Mouse (Mus musculus) liver, embryonic 12.5 days (tissue): Measurements from ENCODE around the gene Gtf2a2. TPM values are rescaled to one million over a fixed set of nuclear protein-coding genes. Genes with fewer than 3 reads are reported as not detected.
A peak's percentile ranks its signal among the peaks of the same experiment; 100 is the strongest.

Experiments used
- ATAC-seq: fragments of 200-750 bp; cut with Nextera tagmentation; 2 replicates; pipeline ENCODE4 v1.8.0; 2017; ENCODE audit warnings: moderate number of reproducible peaks, mild to moderate bottlenecking, moderate library complexity
- H3K27ac ChIP-seq: fragments of 300-500 bp; sonication (generic); 2 replicates; pipeline ENCODE4 v1.5.1; 2016; ENCODE audit warnings: mild to moderate bottlenecking
- H3K27me3 ChIP-seq: fragments of 300-500 bp; sonication (generic); replicated peaks from 2 replicates; pipeline ENCODE4 v1.6.1; 2016; ENCODE audit warnings: mild to moderate bottlenecking, moderate library complexity
- H3K36me3 ChIP-seq: fragments of 300-500 bp; sonication (generic); 2 replicates; pipeline ENCODE4 v1.6.1; 2016; ENCODE audit warnings: mild to moderate bottlenecking, moderate library complexity
- H3K4me1 ChIP-seq: fragments of 300-500 bp; sonication (generic); 2 replicates; pipeline ENCODE4 v1.6.1; 2016
- H3K4me2 ChIP-seq: fragments of 300-500 bp; sonication (generic); 2 replicates; pipeline ENCODE4 v1.6.1; 2016; ENCODE audit warnings: mild to moderate bottlenecking, moderate library complexity
- H3K4me3 ChIP-seq: fragments of 300-500 bp; sonication (generic); 2 replicates; pipeline ENCODE4 v1.5.1; 2016; ENCODE audit warnings: mild to moderate bottlenecking, moderate library complexity
- H3K9ac ChIP-seq: fragments of 300-500 bp; sonication (generic); 2 replicates; pipeline ENCODE4 v1.6.1; 2016; ENCODE audit warnings: mild to moderate bottlenecking, moderate library complexity
- H3K9me3 ChIP-seq: fragments of 300-500 bp; sonication (generic); replicated peaks from 2 replicates; pipeline ENCODE4 v1.6.1; 2016; ENCODE audit warnings: mild to moderate bottlenecking, moderate library complexity
- WGBS: fragments of 180-500 bp; shearing (Covaris S2); methylation state at CpG from one replicate; pipeline ENCODE4 v1.1.7; 2016; ENCODE audit not compliant: insufficient replicate concordance; 5-methylcytosine and 5-hydroxymethylcytosine counted together
- polyA plus RNA-seq: library from polyadenylated mRNA; unstranded; fragments of >200 nt; fragmentation: Nextera tagmentation; extraction: Ambion mirVana; gene quantifications from 2 replicates; pipeline ENCODE4 v1.2.1, GENCODE M21; 2016

The Gtf2a2 gene
- polyA plus RNA-seq, 1 experiment from 2014 or later = 170 TPM

- ATAC-seq = peak; percentile 78
- WGBS = 25% methylated on average over 2 of the region's 2 CpGs
- H3K9me3 ChIP-seq = no peaks in the 10 kb centered on the region
- H3K4me3 ChIP-seq = no peak overlapping the region
- H3K4me1 ChIP-seq = peaks cover 55% of the 10 kb centered on the region
- peak overlapping the region; percentile 76 for H3K27ac ChIP-seq
- no peak overlapping the region for H3K4me2 ChIP-seq
- no peaks in the 10 kb centered on the region for H3K27me3 ChIP-seq
- no peaks in the 10 kb centered on the region for H3K36me3 ChIP-seq
- H3K9ac ChIP-seq = no peak overlapping the region
Measured at GRCm38 (mm10) chr9:70044865-70045264, 32.5 kb downstream of the Gtf2a2 start.

DNA sequence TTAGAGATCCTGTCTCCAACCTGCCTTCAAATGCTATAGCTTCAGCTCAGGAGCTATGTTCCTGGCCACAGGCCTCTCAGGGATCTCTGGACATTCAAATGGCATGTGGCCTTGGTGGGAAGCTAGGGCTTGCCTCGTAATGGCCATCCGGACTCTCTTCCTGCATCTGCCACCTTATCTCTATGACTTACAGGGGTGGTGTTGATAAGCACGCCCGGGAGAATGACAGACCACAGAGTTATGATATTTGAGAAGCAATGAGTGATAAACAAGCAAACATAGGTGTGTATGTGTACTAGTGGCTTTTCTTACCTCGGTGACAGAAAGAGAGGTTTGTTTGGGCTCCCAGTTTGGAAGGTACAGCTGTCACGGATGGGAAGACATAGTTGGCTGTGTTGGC lies 33.9 kb downstream of the Gtf2a2 start:
- Histone ChIP-seq H3K9ac (no peak overlapping the region), H3K9me3 (no peaks in the 10 kb centered on the region), H3K4me2 (peak overlapping the region; percentile 31), H3K27me3 (no peaks in the 10 kb centered on the region), H3K36me3 (no peaks in the 10 kb centered on the region), H3K4me3 (no peak overlapping the region), H3K27ac (peak overlapping the region; percentile 3; the same call in 1 of the 2 replicates), H3K4me1 (peaks cover 56% of the 10 kb centered on the region)
- peak; percentile 75 for ATAC-seq
- WGBS = 24% methylated on average over 6 of the region's 6 CpGs

DNA sequence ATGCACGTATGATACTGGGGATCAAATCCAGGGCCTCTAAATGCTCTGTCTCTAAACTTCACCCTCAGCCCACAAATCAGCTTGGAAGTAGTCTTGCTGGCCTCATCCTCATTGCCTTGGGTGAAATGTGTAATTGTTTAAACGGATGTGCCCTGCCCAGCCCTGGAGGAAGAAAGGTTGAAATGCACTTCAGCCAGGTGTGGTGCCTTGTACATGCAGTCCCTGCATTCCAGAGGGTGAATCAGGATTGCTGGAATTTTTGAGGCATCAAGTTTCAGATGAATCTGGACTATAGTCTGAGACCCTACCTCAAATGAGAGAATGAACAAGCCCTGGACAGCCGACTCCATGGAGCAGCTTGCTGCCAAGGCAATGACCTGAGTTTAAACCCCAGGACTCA lies 35.5 kb downstream of the Gtf2a2 start:
- H3K9ac ChIP-seq = no peak overlapping the region
- peaks cover 49% of the 10 kb centered on the region for H3K4me1 ChIP-seq
- 74% methylated on average over 3 of the region's 3 CpGs for WGBS
- peaks cover 4% of the 10 kb centered on the region; the same call in 1 of the 2 replicates for H3K27me3 ChIP-seq
- no peak overlapping the region for H3K4me3 ChIP-seq
- H3K9me3 ChIP-seq = no peaks in the 10 kb centered on the region
- H3K4me2 ChIP-seq = no peak overlapping the region
- H3K27ac ChIP-seq = no peak overlapping the region
- no peak for ATAC-seq
- H3K36me3 ChIP-seq = no peaks in the 10 kb centered on the region

DNA sequence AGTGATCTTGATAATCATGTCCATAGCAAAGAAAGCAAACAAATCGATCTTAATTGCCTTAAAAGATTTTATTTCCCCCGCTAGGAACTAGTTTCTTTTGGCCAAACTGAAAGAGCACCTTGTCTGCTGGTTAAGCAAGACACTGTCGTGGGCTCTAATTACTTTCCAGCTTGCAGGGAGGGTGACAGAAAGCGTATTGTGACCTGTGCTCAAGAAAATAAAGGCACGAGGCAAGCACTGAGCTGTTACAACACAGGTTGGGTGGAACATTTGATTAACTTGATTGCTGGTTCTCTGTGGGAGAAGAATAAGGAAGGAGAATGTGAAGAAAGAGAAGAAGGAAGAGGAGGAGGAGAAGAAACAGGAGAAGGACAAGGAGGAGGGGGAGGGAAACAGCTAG lies 35.9 kb downstream of the Gtf2a2 start:
- Histone ChIP-seq H3K27ac (no peak overlapping the region), H3K27me3 (peaks cover 8% of the 10 kb centered on the region; the same call in 1 of the 2 replicates), H3K4me1 (peaks cover 45% of the 10 kb centered on the region), H3K9me3 (no peaks in the 10 kb centered on the region), H3K9ac (no peak overlapping the region), H3K4me2 (no peak overlapping the region), H3K4me3 (no peak overlapping the region), H3K36me3 (no peaks in the 10 kb centered on the region)
- WGBS = 50% methylated on average over 5 of the region's 5 CpGs
- ATAC-seq = no peak

- no peak overlapping the region for H3K4me2 ChIP-seq
- H3K9me3 ChIP-seq = no peaks in the 10 kb centered on the region
- 52% methylated on average over 6 of the region's 6 CpGs for WGBS
- H3K4me3 ChIP-seq = no peak overlapping the region
- H3K36me3 ChIP-seq = no peaks in the 10 kb centered on the region
- ATAC-seq = no peak
- no peak overlapping the region for H3K9ac ChIP-seq
- H3K27ac ChIP-seq = no peak overlapping the region
- H3K27me3 ChIP-seq = peaks cover 14% of the 10 kb centered on the region; the same call in 1 of the 2 replicates
- H3K4me1 ChIP-seq = peaks cover 39% of the 10 kb centered on the region
Measured at GRCm38 (mm10) chr9:70048751-70049415, 36.5 kb downstream of the Gtf2a2 start.

DNA sequence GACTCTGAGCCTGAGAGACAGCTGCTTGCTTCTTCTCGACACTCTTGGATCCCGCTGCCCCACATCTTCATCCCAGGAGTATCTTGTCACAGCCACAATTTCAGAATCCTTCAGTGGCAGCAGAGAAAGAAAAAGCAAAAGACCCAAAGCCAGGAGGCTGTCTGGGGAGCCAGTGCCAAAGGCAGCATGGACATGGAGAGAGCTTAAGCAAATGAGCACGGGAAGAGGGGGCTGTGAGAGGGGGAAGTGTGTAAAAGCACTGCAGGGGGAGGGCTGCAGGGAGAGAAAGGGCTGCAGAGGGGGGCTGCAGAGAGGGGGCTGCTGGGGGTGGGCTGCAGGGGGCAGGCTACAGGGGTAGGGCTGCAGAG lies 37.0 kb downstream of the Gtf2a2 start:
- H3K4me1 ChIP-seq = peaks cover 33% of the 10 kb centered on the region
- no peak overlapping the region for H3K4me3 ChIP-seq
- no peak for ATAC-seq
- H3K27me3 ChIP-seq = peaks cover 17% of the 10 kb centered on the region; the same call in 1 of the 2 replicates
- H3K4me2 ChIP-seq = no peak overlapping the region
- no peak overlapping the region for H3K27ac ChIP-seq
- H3K9me3 ChIP-seq = no peaks in the 10 kb centered on the region
- no peaks in the 10 kb centered on the region for H3K36me3 ChIP-seq
- H3K9ac ChIP-seq = no peak overlapping the region
- WGBS = 33% methylated on average over 3 of the region's 3 CpGs

DNA sequence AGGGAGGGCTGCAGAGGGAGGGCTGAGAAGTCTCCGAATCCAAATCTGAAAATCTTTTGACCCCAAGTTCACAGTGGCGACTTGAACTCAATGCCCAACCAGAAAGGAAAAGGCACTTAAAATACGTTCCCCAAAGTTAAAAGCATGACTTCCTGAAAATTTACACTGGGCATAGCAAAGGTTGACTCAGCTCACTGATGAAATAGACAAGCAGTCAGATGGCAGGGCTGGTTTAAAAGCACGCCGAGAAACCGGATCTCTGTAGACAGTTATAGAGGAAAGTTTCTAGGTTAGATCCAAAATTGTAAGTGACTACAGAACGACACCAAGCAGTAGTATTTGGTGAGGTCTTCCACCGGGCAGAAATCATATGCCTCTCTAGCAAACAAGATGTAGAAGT lies 37.5 kb downstream of the Gtf2a2 start:
- ATAC-seq = no peak
- Histone ChIP-seq H3K4me3 (no peak overlapping the region), H3K9ac (no peak overlapping the region), H3K36me3 (no peaks in the 10 kb centered on the region), H3K27ac (no peak overlapping the region), H3K4me2 (no peak overlapping the region), H3K27me3 (peaks cover 20% of the 10 kb centered on the region; the same call in 1 of the 2 replicates), H3K4me1 (peaks cover 29% of the 10 kb centered on the region), H3K9me3 (no peaks in the 10 kb centered on the region)
- 34% methylated on average over 8 of the region's 8 CpGs for WGBS

- no peaks in the 10 kb centered on the region for H3K9me3 ChIP-seq
- H3K27me3 ChIP-seq = peaks cover 20% of the 10 kb centered on the region; the same call in 1 of the 2 replicates
- no peaks in the 10 kb centered on the region for H3K36me3 ChIP-seq
- 61% methylated on average over 3 of the region's 3 CpGs for WGBS
- H3K4me2 ChIP-seq = no peak overlapping the region
- peaks cover 6% of the 10 kb centered on the region for H3K4me1 ChIP-seq
- no peak overlapping the region for H3K27ac ChIP-seq
- ATAC-seq = no peak
- no peak overlapping the region for H3K9ac ChIP-seq
- H3K4me3 ChIP-seq = no peak overlapping the region
Measured at GRCm38 (mm10) chr9:70052730-70053129, 40.4 kb downstream of the Gtf2a2 start.

DNA sequence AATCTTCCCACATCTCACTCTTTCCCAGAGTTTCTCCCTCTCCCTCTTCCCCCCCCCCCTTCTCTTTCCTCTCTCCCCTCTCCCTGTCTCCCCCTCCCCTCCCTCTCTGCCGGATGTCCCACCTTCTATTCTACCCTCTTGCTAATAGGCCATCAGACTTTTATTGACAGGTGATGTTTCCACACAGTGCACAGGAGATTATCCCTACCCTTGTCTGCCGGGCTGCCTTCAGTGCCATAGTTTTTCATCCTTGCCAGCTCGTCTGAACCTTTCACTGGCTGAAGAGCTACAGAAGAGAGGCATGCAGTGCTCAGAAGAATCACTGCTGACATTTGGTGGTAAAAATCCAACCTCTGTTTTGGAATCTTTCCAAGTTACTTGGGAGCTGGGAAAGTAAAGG lies 41.1 kb downstream of the Gtf2a2 start:
- Histone ChIP-seq H3K9ac (no peak overlapping the region), H3K36me3 (no peaks in the 10 kb centered on the region), H3K4me2 (no peak overlapping the region), H3K4me3 (no peak overlapping the region), H3K9me3 (no peaks in the 10 kb centered on the region), H3K27me3 (peaks cover 20% of the 10 kb centered on the region; the same call in 1 of the 2 replicates), H3K4me1 (peaks cover 5% of the 10 kb centered on the region), H3K27ac (no peak overlapping the region)
- WGBS = 43% methylated on average over 3 of the region's 3 CpGs
- ATAC-seq = no peak

GRCm38 (mm10) chr9:70062012-70062411 lies 49.7 kb downstream of the Gtf2a2 start:
- H3K27me3 ChIP-seq = peaks cover 4% of the 10 kb centered on the region; the same call in 1 of the 2 replicates
- ATAC-seq = no peak
- WGBS = 70% methylated on average over 3 of the region's 3 CpGs

DNA sequence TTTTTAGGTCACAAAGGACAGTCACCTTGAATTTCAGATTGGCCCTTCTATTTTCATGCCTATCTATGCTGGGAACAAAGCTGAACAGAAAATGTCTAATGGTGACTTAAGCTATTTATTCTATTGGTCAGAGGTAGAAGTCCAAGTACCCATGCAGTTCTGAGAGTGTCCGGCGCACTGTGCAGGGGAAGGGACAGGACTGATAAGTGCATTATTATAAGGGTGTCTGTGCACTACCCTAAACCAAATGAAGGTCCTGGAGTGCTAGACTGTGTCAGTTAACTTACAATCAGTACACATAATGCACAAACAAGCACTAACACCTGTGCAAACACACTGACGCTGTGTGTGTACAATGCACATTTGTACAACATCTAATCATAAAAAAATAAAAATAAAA lies 55.1 kb downstream of the Gtf2a2 start:
- WGBS = 70% methylated on average over 3 of the region's 3 CpGs
- Histone ChIP-seq H3K4me1 (0 out of 2 replicates have a peak, but pooled peaks cover 3% of the 10 kb centered on the region), H3K4me2 (no peak overlapping the region), H3K27me3 (peaks cover 12% of the 10 kb centered on the region; the same call in 1 of the 2 replicates), H3K9ac (no peak overlapping the region), H3K36me3 (no peaks in the 10 kb centered on the region), H3K27ac (no peak overlapping the region), H3K4me3 (no peak overlapping the region), H3K9me3 (no peaks in the 10 kb centered on the region)
- no peak for ATAC-seq

More at GRCm38 (mm10) chr9:70062012-70062411, 49.7 kb downstream of the Gtf2a2 start:
- Histone ChIP-seq H3K4me3 (no peak overlapping the region), H3K4me2 (no peak overlapping the region), H3K27ac (no peak overlapping the region), H3K36me3 (no peaks in the 10 kb centered on the region), H3K9me3 (no peaks in the 10 kb centered on the region), H3K9ac (no peak overlapping the region), H3K4me1 (no peaks in the 10 kb centered on the region)

DNA sequence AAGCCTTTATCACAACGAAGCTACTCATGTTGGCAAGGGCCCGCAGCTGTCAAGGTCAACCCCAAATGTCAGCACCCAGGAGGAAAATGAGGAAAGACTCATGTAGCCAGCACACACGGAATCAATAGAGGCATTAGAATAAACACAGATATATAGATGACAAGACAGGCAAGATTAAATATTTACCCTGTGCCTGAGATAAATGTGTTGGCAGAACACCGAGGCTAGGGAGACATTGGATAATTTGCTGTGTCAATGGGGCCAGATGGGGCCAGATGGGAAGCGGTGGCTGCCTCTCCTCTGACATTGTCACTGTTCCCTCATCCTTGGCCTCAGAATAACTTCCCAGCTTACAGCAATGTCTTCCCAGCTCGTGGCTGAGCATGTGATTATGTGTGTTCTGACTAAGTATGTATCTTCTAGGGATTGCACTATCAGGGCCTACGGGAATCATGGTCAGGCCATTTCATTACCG lies 57.6 kb downstream of the Gtf2a2 start:
- no peaks in the 10 kb centered on the region for H3K9me3 ChIP-seq
- no peak for ATAC-seq
- no peak overlapping the region for H3K4me3 ChIP-seq

More for the DNA sequence above, 57.6 kb downstream of the Gtf2a2 start:
- no peak overlapping the region for H3K4me2 ChIP-seq
- WGBS = 59% methylated on average over 8 of the region's 8 CpGs
- no peak overlapping the region for H3K9ac ChIP-seq
- peaks cover 13% of the 10 kb centered on the region; the same call in 1 of the 2 replicates for H3K4me1 ChIP-seq
- peaks cover 8% of the 10 kb centered on the region; the same call in 1 of the 2 replicates for H3K27me3 ChIP-seq
- H3K27ac ChIP-seq = no peak overlapping the region
- H3K36me3 ChIP-seq = no peaks in the 10 kb centered on the region
